Mouse (Mus musculus): ENCODE results near the gene Pirt. TPM values are rescaled to one million over a fixed set of nuclear protein-coding genes. Genes with fewer than 3 reads are reported as not detected.

Gene Pirt
- polyA plus RNA-seq (2012; fragmentation: generic; extraction: Trizol) = not detected

DNA sequence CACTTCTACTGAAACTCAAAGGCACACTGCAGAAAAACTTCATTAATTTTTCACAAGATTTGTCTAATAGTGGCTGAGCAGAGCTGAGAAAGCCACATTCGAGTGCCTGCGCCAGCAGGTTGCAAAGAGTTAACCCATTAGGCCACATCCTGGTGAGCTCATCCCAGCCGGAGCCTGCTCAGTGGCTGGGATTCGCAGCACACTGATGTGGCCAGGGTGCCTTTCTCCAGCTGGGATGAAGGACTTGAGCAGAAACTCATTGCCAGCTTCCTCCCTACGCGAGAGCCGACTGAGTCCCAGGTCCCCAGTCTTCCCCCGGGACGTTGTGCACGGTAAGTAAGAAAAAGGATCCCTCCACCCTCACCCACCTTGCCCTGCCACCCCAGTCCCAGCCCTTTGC lies at the start of gene Pirt:
Pirt (plus strand) TSS at position 171 of the 400 bp plus-strand sequence.

DNA sequence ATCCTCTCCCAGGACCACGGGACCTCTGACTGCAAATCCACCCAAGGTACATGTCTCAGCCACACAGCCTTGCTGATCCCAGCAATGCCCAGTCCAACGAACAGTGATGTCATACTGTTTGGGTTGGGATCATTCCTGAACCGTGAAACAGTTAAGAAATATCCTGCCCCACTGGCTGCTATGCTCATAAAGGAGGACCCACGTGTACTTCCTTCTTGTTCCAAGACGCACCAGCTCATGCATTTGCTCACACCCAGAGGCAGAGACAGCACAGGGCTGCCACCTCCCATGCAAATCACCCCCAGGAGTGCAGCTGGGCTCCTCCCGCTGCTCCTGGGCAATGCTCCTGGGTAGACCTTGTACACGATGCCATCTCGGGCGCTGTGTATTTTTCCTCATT lies 44.5 kb downstream of the Pirt start, which contains the start of gene Tmem238l:
Tmem238l (plus strand) TSS at position 336 of the 400 bp plus-strand sequence.

Other genes starting within 250 kb of the Pirt start
- not detected for gene Tmem238l, start 44.7 kb downstream of the Pirt start, polyA plus RNA-seq (2012; fragmentation: generic; extraction: Trizol)
- gene Tmem220, start 113.2 kb downstream of the Pirt start, polyA plus RNA-seq (2012; fragmentation: generic; extraction: Trizol) = 1 to 10 TPM in 1 of 2 experiments, under 1 TPM in 1; 0.07 to 2.6 TPM
- 10 to 100 TPM in 1 of 2 experiments, 1 to 10 TPM in 1; 3.5 to 19.8 TPM for gene Adprm, start 140.6 kb downstream of the Pirt start, polyA plus RNA-seq (2012; fragmentation: generic; extraction: Trizol)
- gene Sco1, start 140.7 kb downstream of the Pirt start, polyA plus RNA-seq (2012; fragmentation: generic; extraction: Trizol) = 1 to 10 TPM; 1.3 to 5.1 TPM
- under 1 TPM in 1 of 2 experiments, not detected in 1; 0.01 TPM for gene Myh3, start 166.3 kb downstream of the Pirt start, polyA plus RNA-seq (2012; fragmentation: generic; extraction: Trizol)